Comparison of ENCODE assay signal across 8 mouse cellular contexts in the genomic region with DNA sequence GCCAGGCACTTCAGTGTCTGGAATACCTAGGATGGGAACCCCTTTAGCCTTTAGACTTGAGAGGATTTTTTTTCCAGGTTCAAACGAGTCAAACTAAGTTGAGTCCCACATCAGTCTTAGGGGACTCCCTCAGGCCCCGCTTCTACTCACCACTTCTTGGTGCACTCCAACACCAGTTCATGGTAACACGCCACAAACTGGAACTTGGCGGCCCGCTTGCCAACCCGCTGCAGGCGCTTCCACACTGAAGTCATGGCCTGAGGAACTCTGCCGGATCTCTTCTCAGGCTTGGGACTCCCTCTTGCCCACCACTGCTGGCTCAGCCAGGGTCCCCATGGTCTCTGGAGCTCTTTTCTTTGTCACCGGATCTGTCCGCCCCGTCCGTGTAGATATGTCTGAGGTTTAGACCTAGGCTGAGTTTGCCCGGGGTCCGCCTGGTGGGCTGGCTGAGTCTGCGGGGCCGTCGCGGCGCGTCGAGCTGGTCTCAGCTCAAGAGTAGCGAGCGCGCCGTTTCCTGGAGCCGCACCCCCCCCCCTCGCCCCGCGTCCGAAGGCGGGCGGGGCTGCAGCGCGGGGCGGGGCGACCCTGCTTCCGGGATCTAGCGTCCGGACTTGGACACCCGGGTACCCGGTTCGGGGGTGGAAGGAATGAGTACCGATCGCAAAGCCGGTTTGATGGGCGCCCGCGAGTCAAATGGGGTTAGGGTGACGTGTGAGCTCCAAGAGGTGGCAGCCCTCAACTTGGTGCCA. TPM values are rescaled to one million over a fixed set of nuclear protein-coding genes. Genes with fewer than 3 reads are reported as not detected.
DNase-seq lines count a peak whose midpoint lies in the region; ATAC-seq and TF ChIP-seq lines count a peak whose summit lies in the region.

A gene (minus strand): TSS at position 551 of the 749 bp plus-strand sequence.

- peaks cover 19% of the 10 kb centered on the region for H3K36me3 ChIP-seq in intestine, postnatal 0 days (ENCODE audit: control insufficient read depth, insufficient read depth)
- H3K36me3 ChIP-seq in liver, adult 2 months (ENCODE audit: control insufficient read depth, insufficient read depth, low read length): peaks cover 1% of the 10 kb centered on the region; the same call in 1 of the 2 replicates

- H3K79me2 ChIP-seq in liver, adult 2 months (ENCODE audit: control insufficient read depth, insufficient read depth, low read length): no peaks in the 10 kb centered on the region; the same call in 1 of the 2 replicates

- no peak for DNase-seq in left cerebral cortex, adult 18-20 months (ENCODE audit: low spot score in 2 of 2)
- no peak for DNase-seq in left cerebral cortex, adult 9 months (ENCODE audit: low spot score in 2 of 2)
- DNase-seq in c-Kit-positive CD71-negative TER-119-negative erythroid progenitor cells, embryonic 14.5 days (ENCODE audit: low read depth): peak; percentile 63
- peak; percentile 99 for DNase-seq in heart, adult 11 months
- DNase-seq in liver, adult 2 months (ENCODE audit: extremely low read depth, low read depth, low spot score): no peak
- peak; percentile 75 to 77 for DNase-seq in thymus, postnatal 36 days

- peak; percentile 31; the same call in 1 of the 2 replicates for ATAC-seq in intestine, postnatal 0 days
- ATAC-seq in monocyte, adult 5-6 weeks (replicated peaks; ENCODE audit: insufficient number of reproducible peaks, low FRiP score, low TSS enrichment, poor library complexity, severe bottlenecking): no peak

- H3K4me3 ChIP-seq in intestine, postnatal 0 days (ENCODE audit: low read depth, low read length): peak within 1 kb of the TSS; percentile 50
- H3K4me3 ChIP-seq in liver, adult 2 months (ENCODE audit: insufficient read depth, low read depth, low read length): peak within 1 kb of the TSS; percentile 67

- WGBS in intestine, postnatal 0 days: 7% methylated on average over 48 of the region's 49 CpGs
- 26% methylated on average over 49 of the region's 49 CpGs for WGBS in liver, adult 2 months

- 0 out of 2 replicates have a peak, but pooled peaks have one; percentile 19 for TF ChIP-seq CTCF in intestine, postnatal 0 days (IDR thresholded peaks at IDR 0.05; ENCODE audit: low read depth)
- no peak for TF ChIP-seq CTCF in liver, adult 2 months (IDR thresholded peaks at IDR 0.05; ENCODE audit: low read depth, low read length)

- peak within 1 kb of the TSS; percentile 84 for H3K27ac ChIP-seq in intestine, postnatal 0 days (ENCODE audit: low read depth, low read length)
- peak within 1 kb of the TSS; percentile 77 for H3K27ac ChIP-seq in liver, adult 2 months (replicated peaks; ENCODE audit: insufficient read depth, low read depth, low read length)

- H3K27me3 ChIP-seq in intestine, postnatal 0 days (replicated peaks; ENCODE audit: control insufficient read depth, insufficient read depth, low read length): no peaks in the 10 kb centered on the region
- no peaks in the 10 kb centered on the region for H3K27me3 ChIP-seq in liver, adult 2 months (ENCODE audit: control insufficient read depth, insufficient read depth, low read length)

- no peaks in the 10 kb centered on the region for H3K9me3 ChIP-seq in intestine, postnatal 0 days (ENCODE audit: control insufficient read depth)

- no peak for TF ChIP-seq POLR2A in liver, adult 2 months (IDR thresholded peaks at IDR 0.05; ENCODE audit: extremely low read depth, insufficient read depth, low read length)

- H3K4me2 ChIP-seq in intestine, postnatal 0 days (replicated peaks; ENCODE audit: low read depth): peak within 1 kb of the TSS; percentile 95

- peak within 1 kb of the TSS; percentile 47 for H3K9ac ChIP-seq in intestine, postnatal 0 days (ENCODE audit: low read depth, low read length)
- peak within 1 kb of the TSS; percentile 73 for H3K9ac ChIP-seq in liver, adult 2 months (ENCODE audit: low read depth, low read length)

- peaks cover 14% of the 10 kb centered on the region for H3K4me1 ChIP-seq in intestine, postnatal 0 days (replicated peaks; ENCODE audit: control insufficient read depth, insufficient read depth, low read length)
- peaks cover 19% of the 10 kb centered on the region for H3K4me1 ChIP-seq in liver, adult 2 months (ENCODE audit: control insufficient read depth, insufficient read depth, low read length)

RNA-seq across cellular contexts. Expression of the gene that starts here (rescaled TPM):
- total RNA-seq in left cerebral cortex, adult 18-20 months (2021): 10 to 100 TPM; 23.7 to 24.7 TPM
- polyA plus RNA-seq in intestine, postnatal 0 days (2015; fragmentation: Nextera tagmentation; extraction: Ambion mirVana): 49.8 and 51.0 TPM in 2 replicates
- 5.1 and 5.8 TPM in 2 replicates for total RNA-seq in liver, adult 2 months (2014; rRNA removed)
- polyA plus RNA-seq in liver, adult 2 months (2012; rRNA removed): 5.3 and 8.3 TPM in 2 replicates
- 141 to 192 TPM (median 174 TPM) in 3 replicates for total RNA-seq in monocyte, adult 5-6 weeks (2017)

Comparison
In these comparisons a context has a peak if more than half of its experiments do, and no peak if none do; other contexts are left out.
1. DNase-seq: peak in c-Kit-positive CD71-negative TER-119-negative erythroid progenitor cells, embryonic 14.5 days (single experiment), heart, adult 11 months (single experiment) and thymus, postnatal 36 days (2 of 2); none in left cerebral cortex, adult 18-20 months (0 of 2), left cerebral cortex, adult 9 months (0 of 2) and liver, adult 2 months (single experiment).